Mouse (Mus musculus): Measurements from ENCODE around the gene Dock9. TPM values are rescaled to one million over a fixed set of nuclear protein-coding genes. Genes with fewer than 3 reads are reported as not detected.

The Dock9 gene
- total and polyA plus RNA-seq, 3 experiments = 19.8 to 25.7 (median 24.0) TPM

DNA sequence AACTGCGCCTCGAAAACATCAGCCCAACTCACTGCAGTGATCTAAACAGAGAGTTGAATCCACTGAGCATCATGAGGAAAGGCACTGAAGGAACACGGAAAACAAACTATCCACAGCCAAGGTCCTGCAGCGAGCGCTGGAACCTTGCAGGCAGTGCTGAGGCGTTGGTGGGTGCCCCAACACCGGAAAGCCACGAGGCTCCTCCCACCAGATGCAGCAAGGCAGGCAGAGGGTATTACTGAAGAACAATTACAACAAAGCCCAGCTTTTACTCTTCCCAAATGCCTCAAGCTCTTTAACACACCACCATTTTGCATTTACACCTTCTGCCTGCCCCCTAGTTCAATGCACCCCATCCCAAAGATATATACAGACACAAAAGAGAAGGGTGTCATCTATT lies 65.4 kb downstream of the Dock9 start:
- H3K9ac ChIP-seq (ENCODE audit: low read depth, low read length) = no peak overlapping the region

DNA sequence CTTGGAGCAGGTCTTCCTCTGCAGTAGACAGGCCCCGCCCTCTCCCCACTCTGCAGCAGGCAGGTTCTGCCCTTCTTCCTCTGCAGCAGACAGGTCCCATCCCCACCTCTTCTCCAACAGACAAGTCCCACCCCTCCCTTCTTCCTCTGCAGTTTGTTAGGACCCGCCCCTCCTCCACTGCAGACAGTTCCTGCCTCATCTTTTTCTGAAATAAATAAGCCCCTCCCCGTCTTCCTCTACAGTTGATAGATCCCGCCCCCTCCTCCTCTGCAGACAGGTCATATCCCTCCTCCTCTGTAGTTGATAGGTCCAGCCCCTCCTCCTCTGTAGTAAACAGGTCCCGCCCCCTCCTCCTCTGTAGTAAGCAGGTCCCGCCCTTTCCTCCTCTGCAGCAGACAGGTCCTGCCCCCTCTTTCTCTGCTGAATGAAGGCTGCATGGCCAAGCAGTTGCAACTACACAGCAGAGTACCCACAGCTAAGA lies 65.9 kb downstream of the Dock9 start:
- Histone ChIP-seq H3K27me3 (ENCODE audit: control insufficient read depth, insufficient read depth, low read length) (no peaks in the 10 kb centered on the region), H3K4me3 (no peak overlapping the region), H3K9ac (ENCODE audit: low read depth, low read length) (no peak overlapping the region), H3K27ac (no peak overlapping the region), H3K36me3 (ENCODE audit: control insufficient read depth, insufficient read depth, low read length) (no peaks in the 10 kb centered on the region), H3K4me1 (ENCODE audit: control insufficient read depth, insufficient read depth, low read length) (no peaks in the 10 kb centered on the region; the same call in 1 of the 2 replicates), H3K79me2 (replicated peaks; ENCODE audit: control insufficient read depth, insufficient read depth, low read length) (no peaks in the 10 kb centered on the region)
- intact Hi-C loops (cut with DNase I) = no loop called here
- no peak for TF ChIP-seq EP300 (IDR thresholded peaks at IDR 0.05; ENCODE audit: insufficient read depth, low read depth, low read length)
- no peak for TF ChIP-seq CTCF (IDR thresholded peaks at IDR 0.05)
- TF ChIP-seq POLR2A (IDR thresholded peaks at IDR 0.05; ENCODE audit: insufficient read depth, low read depth, low read length) = no peak
- 41% methylated on average over 6 of the region's 6 CpGs for WGBS
- DNase-seq = no peak

More for the DNA sequence above, 65.4 kb downstream of the Dock9 start:
- H3K4me3 ChIP-seq = no peak overlapping the region
- H3K4me1 ChIP-seq (ENCODE audit: control insufficient read depth, insufficient read depth, low read length) = no peaks in the 10 kb centered on the region; the same call in 1 of the 2 replicates
- H3K36me3 ChIP-seq (ENCODE audit: control insufficient read depth, insufficient read depth, low read length) = no peaks in the 10 kb centered on the region
- 34% methylated on average over 8 of the region's 8 CpGs for WGBS
- H3K27ac ChIP-seq = no peak overlapping the region
- DNase-seq = no peak
- H3K27me3 ChIP-seq (ENCODE audit: control insufficient read depth, insufficient read depth, low read length) = no peaks in the 10 kb centered on the region
- H3K79me2 ChIP-seq (replicated peaks; ENCODE audit: control insufficient read depth, insufficient read depth, low read length) = no peaks in the 10 kb centered on the region
- intact Hi-C loops (cut with DNase I) = no loop called here
- no peak for TF ChIP-seq POLR2A (IDR thresholded peaks at IDR 0.05; ENCODE audit: insufficient read depth, low read depth, low read length)
- TF ChIP-seq CTCF (IDR thresholded peaks at IDR 0.05) = no peak
- TF ChIP-seq EP300 (IDR thresholded peaks at IDR 0.05; ENCODE audit: insufficient read depth, low read depth, low read length) = no peak

GRCm38 (mm10) chr14:121730966-121731365 lies 66.7 kb downstream of the Dock9 start:
- no peak overlapping the region for H3K9ac ChIP-seq (ENCODE audit: low read depth, low read length)
- WGBS = 80% methylated on average over 3 of the region's 3 CpGs

DNA sequence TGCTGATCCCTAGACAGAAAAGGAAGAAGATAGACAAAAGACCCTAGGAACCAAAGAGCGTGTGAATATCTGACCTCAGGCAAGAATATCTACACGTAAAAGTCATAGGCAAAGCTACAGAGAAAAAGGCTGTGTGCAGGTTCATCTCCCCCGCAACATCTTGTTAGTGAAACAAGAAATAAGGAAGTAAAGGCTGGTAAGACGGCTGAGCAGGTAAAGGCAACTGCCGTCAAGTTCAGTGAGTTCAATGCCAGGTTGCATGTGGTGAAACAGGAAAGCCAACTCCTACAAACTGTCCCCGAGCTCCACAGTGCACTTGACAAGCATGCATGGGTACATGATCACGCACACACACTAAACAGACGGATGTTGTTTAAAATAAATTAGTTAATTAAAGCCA lies 69.6 kb downstream of the Dock9 start:
- Histone ChIP-seq H3K27me3 (ENCODE audit: control insufficient read depth, insufficient read depth, low read length) (no peaks in the 10 kb centered on the region), H3K4me3 (no peak overlapping the region), H3K4me1 (ENCODE audit: control insufficient read depth, insufficient read depth, low read length) (no peaks in the 10 kb centered on the region; the same call in 1 of the 2 replicates), H3K36me3 (ENCODE audit: control insufficient read depth, insufficient read depth, low read length) (no peaks in the 10 kb centered on the region), H3K79me2 (replicated peaks; ENCODE audit: control insufficient read depth, insufficient read depth, low read length) (no peaks in the 10 kb centered on the region), H3K9ac (ENCODE audit: low read depth, low read length) (no peak overlapping the region), H3K27ac (no peak overlapping the region)
- TF ChIP-seq CTCF (IDR thresholded peaks at IDR 0.05) = no peak
- TF ChIP-seq EP300 (IDR thresholded peaks at IDR 0.05; ENCODE audit: insufficient read depth, low read depth, low read length) = no peak
- no peak for TF ChIP-seq POLR2A (IDR thresholded peaks at IDR 0.05; ENCODE audit: insufficient read depth, low read depth, low read length)
- intact Hi-C loops (cut with DNase I) = no loop called here
- no peak for DNase-seq
- WGBS = 78% methylated on average over 8 of the region's 8 CpGs

More at GRCm38 (mm10) chr14:121730966-121731365, 66.7 kb downstream of the Dock9 start:
- Histone ChIP-seq H3K4me3 (no peak overlapping the region), H3K79me2 (replicated peaks; ENCODE audit: control insufficient read depth, insufficient read depth, low read length) (no peaks in the 10 kb centered on the region), H3K4me1 (ENCODE audit: control insufficient read depth, insufficient read depth, low read length) (no peaks in the 10 kb centered on the region; the same call in 1 of the 2 replicates), H3K27me3 (ENCODE audit: control insufficient read depth, insufficient read depth, low read length) (no peaks in the 10 kb centered on the region), H3K36me3 (ENCODE audit: control insufficient read depth, insufficient read depth, low read length) (no peaks in the 10 kb centered on the region), H3K27ac (no peak overlapping the region)
- TF ChIP-seq EP300 (IDR thresholded peaks at IDR 0.05; ENCODE audit: insufficient read depth, low read depth, low read length) (no peak), CTCF (IDR thresholded peaks at IDR 0.05) (no peak)
- intact Hi-C loops (cut with DNase I) = no loop called here
- no peak for DNase-seq

DNA sequence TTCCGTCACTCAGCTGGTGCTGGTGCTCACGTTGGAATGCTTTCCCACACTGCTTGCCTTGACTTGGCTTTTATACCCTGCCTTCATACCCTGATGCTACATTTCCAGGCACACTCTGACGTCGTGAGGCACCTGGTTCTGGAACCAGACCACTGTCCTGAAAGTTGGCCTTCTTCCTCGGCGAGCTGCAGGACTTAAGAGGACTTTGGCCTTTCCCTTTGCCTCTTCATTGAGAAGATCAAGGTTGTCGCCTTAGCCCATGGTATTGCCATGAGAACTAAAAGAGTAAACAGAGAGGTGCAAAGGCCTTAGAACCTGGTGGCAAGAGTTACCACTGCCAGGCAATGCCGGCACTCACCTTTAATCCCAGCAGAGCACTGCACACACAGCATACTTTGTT lies 73.1 kb downstream of the Dock9 start:
- no peaks in the 10 kb centered on the region for H3K27me3 ChIP-seq (ENCODE audit: control insufficient read depth, insufficient read depth, low read length)

GRCm38 (mm10) chr14:121722774-121723173 lies 74.9 kb downstream of the Dock9 start:
- WGBS = 37% methylated on average over 8 of the region's 8 CpGs
- Histone ChIP-seq H3K79me2 (replicated peaks; ENCODE audit: control insufficient read depth, insufficient read depth, low read length) (0 out of 2 replicates have a peak, but pooled peaks cover 1% of the 10 kb centered on the region), H3K27ac (no peak overlapping the region), H3K4me1 (ENCODE audit: control insufficient read depth, insufficient read depth, low read length) (peaks cover 7% of the 10 kb centered on the region), H3K9ac (ENCODE audit: low read depth, low read length) (no peak overlapping the region), H3K36me3 (ENCODE audit: control insufficient read depth, insufficient read depth, low read length) (no peaks in the 10 kb centered on the region), H3K4me3 (no peak overlapping the region), H3K27me3 (ENCODE audit: control insufficient read depth, insufficient read depth, low read length) (no peaks in the 10 kb centered on the region)
- TF ChIP-seq EP300 (IDR thresholded peaks at IDR 0.05; ENCODE audit: insufficient read depth, low read depth, low read length) = no peak
- TF ChIP-seq POLR2A (IDR thresholded peaks at IDR 0.05; ENCODE audit: insufficient read depth, low read depth, low read length) = no peak
- TF ChIP-seq CTCF (IDR thresholded peaks at IDR 0.05) = no peak
- DNase-seq = no peak
- intact Hi-C loops (cut with DNase I) = no loop called here

More for the DNA sequence above, 73.1 kb downstream of the Dock9 start:
- Histone ChIP-seq H3K4me3 (no peak overlapping the region), H3K4me1 (ENCODE audit: control insufficient read depth, insufficient read depth, low read length) (peaks cover 4% of the 10 kb centered on the region), H3K27ac (no peak overlapping the region), H3K36me3 (ENCODE audit: control insufficient read depth, insufficient read depth, low read length) (no peaks in the 10 kb centered on the region), H3K79me2 (replicated peaks; ENCODE audit: control insufficient read depth, insufficient read depth, low read length) (0 out of 2 replicates have a peak, but pooled peaks cover 1% of the 10 kb centered on the region), H3K9ac (ENCODE audit: low read depth, low read length) (no peak overlapping the region)
- DNase-seq = no peak
- TF ChIP-seq CTCF (IDR thresholded peaks at IDR 0.05) (no peak), EP300 (IDR thresholded peaks at IDR 0.05; ENCODE audit: insufficient read depth, low read depth, low read length) (no peak), POLR2A (IDR thresholded peaks at IDR 0.05; ENCODE audit: insufficient read depth, low read depth, low read length) (no peak)
- intact Hi-C loops (cut with DNase I) = no loop called here
- 91% methylated on average over 8 of the region's 8 CpGs for WGBS
